Mouse (Mus musculus) left cerebral cortex, adult 11 months (tissue): Measurements from ENCODE around the gene Srms.
A peak's percentile ranks its signal among the peaks of the same experiment; 100 is the strongest.

Experiments
- DNase-seq: peaks from one replicate; pipeline ENCODE4 v3.0.0; 2022; ENCODE audit warnings: low spot score

Srms gene

DNA sequence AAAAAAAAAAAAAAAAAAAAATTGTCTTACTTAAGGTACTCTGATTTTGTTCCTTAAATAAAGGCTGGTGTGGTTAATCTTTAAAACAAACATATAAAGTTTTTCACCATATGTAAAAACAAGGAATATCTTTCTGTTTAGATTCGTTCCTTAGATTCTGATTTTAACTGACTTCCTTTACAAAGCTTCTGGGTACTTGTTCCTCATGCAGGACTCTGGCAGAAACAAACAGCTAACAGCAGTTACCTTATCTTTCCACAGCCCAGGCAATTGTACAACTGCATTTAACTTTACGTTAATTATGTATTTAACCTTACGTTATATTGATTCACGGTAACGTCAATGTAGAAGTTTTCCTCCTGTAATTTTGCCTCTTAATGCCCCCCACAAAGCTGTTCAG lies 46.5 kb downstream of the Srms start:
- DNase-seq, result no peak

DNA sequence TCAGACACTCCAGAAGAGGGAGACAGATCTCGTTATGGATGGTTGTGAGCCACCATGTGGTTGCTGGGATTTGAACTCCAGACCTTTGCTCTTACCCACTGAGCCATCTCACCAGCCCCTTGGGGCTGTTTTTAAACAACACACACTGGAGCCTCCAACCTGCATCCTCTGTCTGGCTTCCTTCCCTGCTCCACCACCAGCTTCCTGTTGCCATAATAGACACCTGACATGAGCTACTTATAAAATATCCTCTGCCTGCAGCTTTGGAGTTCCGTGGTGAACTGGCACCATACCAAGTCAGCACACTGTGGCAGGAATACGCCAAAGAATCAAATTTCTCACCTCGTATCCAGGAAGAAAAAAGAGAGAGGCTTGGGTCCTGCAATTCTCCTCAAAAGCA lies 52.2 kb downstream of the Srms start:
- no peak for DNase-seq

DNA sequence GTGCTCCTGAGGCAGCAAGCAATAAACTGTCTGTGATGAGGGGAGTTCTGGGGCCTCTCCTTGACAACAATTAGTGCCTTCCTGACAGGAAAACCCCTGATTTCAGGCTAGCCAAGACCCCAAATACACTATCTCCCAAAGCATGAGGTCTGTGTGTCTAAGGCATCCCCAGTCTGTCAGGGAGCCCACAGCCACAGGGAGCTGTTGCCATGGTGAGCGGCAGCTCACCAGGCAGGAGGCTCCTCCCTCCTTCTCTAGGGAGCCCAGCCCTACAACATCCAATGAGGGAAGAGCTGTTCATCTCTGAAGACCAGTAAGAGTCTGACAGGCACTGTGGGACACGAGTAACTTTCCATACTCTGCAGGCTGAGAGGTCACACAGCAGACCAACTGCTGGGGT lies 53.2 kb downstream of the Srms start:
- no peak for DNase-seq

DNA sequence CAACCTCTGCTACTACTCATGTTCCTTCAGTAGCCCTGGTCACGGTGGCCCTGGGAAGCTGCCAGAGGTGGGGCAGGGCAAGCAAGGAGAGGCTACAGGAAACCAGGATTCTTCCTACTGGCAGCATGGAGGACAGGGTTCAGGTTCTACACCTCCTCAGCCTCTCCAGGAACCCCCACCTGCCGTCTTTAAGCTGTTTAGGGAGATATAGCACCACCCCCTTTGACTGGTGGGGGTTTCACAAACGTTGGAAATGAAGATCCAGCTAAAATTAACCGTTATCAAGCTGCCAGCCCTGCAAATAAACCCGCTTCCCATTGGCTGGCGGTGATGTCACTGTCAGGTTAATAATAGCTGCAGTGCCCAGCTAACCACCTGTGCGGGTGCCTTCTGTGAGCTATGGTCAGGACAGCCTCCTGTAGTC lies 53.9 kb downstream of the Srms start:
- DNase-seq, result peak; percentile 76

DNA sequence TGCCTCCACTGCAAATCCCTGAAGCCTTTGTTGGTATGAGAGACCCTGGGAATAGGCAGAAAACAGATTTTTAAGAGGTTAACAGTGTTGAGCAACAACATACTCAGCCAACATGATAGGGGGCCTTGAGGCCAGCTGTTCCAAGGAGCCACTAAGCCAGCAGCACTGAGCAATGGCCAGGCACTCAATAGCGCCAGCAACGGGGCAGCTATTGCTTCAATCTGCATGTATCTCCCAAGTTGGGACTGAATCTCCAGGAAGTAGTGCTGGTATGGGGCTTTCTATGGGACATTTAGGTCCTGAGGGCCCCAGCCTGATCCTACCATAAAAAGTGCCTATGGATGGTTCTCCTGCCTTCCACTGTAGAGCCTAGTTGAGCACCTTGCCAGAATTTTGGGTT lies 54.5 kb downstream of the Srms start:
- DNase-seq, result no peak

DNA sequence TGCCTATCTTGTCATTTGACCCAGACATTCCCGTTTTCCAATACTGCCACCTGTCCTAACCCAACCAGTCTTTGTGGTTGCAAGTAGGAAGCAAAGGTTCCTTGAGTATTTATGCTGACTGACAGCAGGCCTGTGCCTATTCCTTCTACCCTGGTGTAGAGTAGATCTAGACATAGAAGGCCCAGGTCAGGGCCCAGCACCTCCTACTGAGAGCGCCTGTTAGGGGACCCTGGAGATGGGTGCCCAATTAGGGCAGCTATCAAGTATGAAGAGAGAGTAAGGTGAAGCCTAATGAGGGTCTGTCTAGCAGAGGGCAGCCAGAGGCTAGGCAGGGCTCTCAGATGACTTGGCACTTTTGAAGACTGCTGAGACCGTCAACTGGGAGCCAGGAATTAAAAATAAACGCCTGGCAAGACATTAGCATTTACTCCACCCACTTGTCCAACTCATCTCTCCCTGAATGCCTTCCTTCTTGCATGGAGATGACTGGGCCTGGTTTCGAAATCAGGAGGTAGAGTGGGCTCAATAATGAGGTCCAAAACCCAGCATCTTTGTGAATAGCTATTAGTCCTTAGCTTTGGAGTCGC lies 55.2 kb downstream of the Srms start:
- no peak for DNase-seq

DNA sequence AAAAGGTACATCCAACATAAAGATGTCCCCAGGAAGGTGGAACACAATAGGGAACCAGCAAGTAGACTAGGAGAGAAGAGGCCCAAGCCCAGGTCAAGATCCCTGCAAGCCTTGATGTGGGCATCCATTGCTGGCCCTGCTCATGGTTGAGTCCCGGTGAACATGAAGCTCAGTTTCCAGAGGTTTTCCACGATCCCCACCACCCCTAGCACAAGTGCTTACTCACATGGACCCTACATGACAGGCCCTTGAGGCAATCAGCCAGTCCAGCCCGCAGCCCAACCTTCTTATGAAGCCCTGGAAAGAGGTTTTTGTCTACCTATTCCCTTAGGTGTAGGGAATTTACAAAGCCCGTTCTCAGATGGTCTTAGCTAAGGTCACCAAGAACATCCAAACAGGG lies 55.8 kb downstream of the Srms start:
- no peak for DNase-seq

DNA sequence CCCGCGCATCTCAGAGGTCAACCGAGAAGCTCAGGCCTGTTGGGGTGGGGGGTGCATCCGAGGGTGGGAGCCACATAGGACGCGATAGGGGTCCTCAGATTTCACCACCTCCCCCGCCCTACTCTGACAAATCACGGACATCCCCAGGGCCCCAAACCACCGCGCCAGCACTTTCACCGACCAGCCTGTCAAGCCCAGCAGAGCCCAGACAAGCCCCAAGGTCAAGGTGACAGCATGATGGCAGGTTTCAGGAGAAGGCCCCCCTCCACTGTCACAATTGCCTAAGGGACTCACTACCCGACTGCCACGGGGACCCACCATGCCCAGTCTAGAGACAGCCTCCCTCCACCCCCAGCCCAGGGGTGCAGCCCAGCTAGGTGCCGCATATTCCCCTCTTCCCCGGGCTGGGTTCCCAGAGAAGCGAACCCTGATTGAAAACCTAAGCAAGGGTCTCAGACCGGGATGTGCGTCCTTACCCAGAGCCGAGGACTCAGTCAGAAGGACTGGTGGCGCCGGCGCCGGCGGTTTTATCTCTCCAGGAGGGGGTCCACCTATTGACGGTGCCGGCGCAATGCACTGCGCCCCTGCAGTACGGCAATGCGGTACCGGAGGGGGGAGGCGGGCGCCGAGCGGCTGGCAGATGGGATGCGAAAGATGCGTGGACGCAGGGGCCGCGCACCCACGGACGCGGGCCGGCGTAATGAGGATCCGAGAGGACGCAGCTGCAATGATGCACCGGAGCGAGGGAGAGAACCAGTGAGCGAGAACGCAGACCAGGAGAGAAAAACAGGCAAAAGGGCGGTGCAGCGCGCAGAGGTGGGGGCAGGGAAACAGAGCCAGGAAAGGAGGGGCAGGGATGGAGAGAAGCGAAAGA lies 56.5 kb downstream of the Srms start, which contains the start of gene Eef1a2:
Gene Eef1a2, minus strand, starts transcription at position 767 of the 874 bp plus-strand sequence.
- DNase-seq, result peak; percentile 80

DNA sequence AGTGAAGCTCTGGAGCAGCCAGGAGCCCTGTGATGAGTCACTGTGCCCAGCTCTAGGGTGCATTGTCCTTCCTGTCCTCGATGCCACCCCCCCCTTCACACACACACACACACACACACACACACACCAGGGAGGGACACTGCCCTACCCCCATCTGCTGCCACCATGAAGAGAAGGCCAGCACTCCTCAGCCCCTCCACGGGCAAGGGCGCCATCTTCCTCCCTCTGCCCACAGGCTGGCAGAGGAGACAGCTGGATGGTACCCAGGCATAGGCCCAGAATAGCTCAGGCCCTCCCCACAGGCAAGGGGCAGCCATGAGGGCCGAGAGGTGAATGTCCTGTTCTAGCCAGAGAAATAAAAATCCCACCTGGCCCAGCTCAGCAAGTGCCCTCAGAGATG lies 57.2 kb downstream of the Srms start:
- no peak for DNase-seq
